Mouse (Mus musculus) stomach, postnatal 0 days (tissue): Measurements from ENCODE around the gene S100a2. TPM values are rescaled to one million over a fixed set of nuclear protein-coding genes. Genes with fewer than 3 reads are reported as not detected.

Source experiments
- ATAC-seq: fragments of 200-750 bp; cut with Nextera tagmentation; 2 replicates; pipeline ENCODE4 v1.8.0; 2017; ENCODE audit not compliant: low FRiP score, low TSS enrichment
- DNase-seq: peaks from one replicate; pipeline ENCODE4 v3.0.0-alpha.2; 2016; ENCODE audit warnings: low spot score
- H3K27ac ChIP-seq: fragments of 300-500 bp; sonication (generic); replicated peaks from 2 replicates; pipeline ENCODE4 v1.5.1; 2014; ENCODE audit warnings: mild to moderate bottlenecking, control low read depth
- H3K27me3 ChIP-seq: fragments of 300-500 bp; sonication (generic); 2 replicates; pipeline ENCODE4 v1.6.1; 2014; ENCODE audit warnings: low read length; ENCODE audit not compliant: control insufficient read depth, insufficient read depth
- H3K36me3 ChIP-seq: fragments of 300-500 bp; sonication (generic); 2 replicates; pipeline ENCODE4 v1.6.1; 2014; ENCODE audit warnings: low read length, mixed read lengths; ENCODE audit not compliant: control insufficient read depth, insufficient read depth
- H3K4me1 ChIP-seq: fragments of 300-500 bp; sonication (generic); replicated peaks from 2 replicates; pipeline ENCODE4 v1.6.1; 2014; ENCODE audit warnings: antibody characterized with exemption; ENCODE audit not compliant: control insufficient read depth, insufficient read depth
- H3K4me2 ChIP-seq: fragments of 300-500 bp; sonication (generic); replicated peaks from 2 replicates; pipeline ENCODE4 v1.6.1; 2014; ENCODE audit warnings: low read depth, mild to moderate bottlenecking, control low read depth, moderate library complexity
- H3K4me3 ChIP-seq: fragments of 300-500 bp; sonication (generic); 2 replicates; pipeline ENCODE4 v1.5.1; 2014; ENCODE audit warnings: low read depth, low read length, control low read depth
- H3K9ac ChIP-seq: fragments of 300-500 bp; sonication (generic); 2 replicates; pipeline ENCODE4 v1.6.1; 2014; ENCODE audit warnings: mild to moderate bottlenecking, low read length, control low read depth, mixed read lengths
- H3K9me3 ChIP-seq: fragments of 300-500 bp; sonication (generic); 2 replicates; pipeline ENCODE4 v1.6.1; 2016; ENCODE audit warnings: low read length; ENCODE audit not compliant: control insufficient read depth
- CTCF ChIP-seq: IDR thresholded peaks from 2 replicates; pipeline ENCODE4 v1.5.1; 2016; ENCODE audit warnings: antibody characterized with exemption, low read depth, mild to moderate bottlenecking, moderate library complexity
- EP300 ChIP-seq: optimal IDR thresholded peaks from 2 replicates; pipeline ENCODE3; 2016; ENCODE audit warnings: antibody characterized with exemption
- WGBS: fragments of 180-500 bp; shearing (Covaris S2); extraction: QIAGEN DNeasy Blood & Tissue Kit; methylation state at CpG from one replicate; pipeline ENCODE4 v1.1.7; 2014; 5-methylcytosine and 5-hydroxymethylcytosine counted together
- polyA plus RNA-seq: library from polyadenylated mRNA; unstranded; fragments of >200 nt; fragmentation: Nextera tagmentation; extraction: Ambion mirVana; gene quantifications from 2 replicates; pipeline ENCODE4 v1.2.1, GENCODE M21; 2015

Gene S100a2
- polyA plus RNA-seq, 1 experiment from 2014 or later = 0.65 TPM

- 5% methylated on average over 4 of the region's 4 CpGs for WGBS
- H3K36me3 ChIP-seq = no peaks in the 10 kb centered on the region
- no peaks in the 10 kb centered on the region for H3K27me3 ChIP-seq
- H3K4me1 ChIP-seq = peaks cover 17% of the 10 kb centered on the region
- no peak overlapping the region for H3K4me3 ChIP-seq
- H3K27ac ChIP-seq = peak overlapping the region; percentile 90
- peak; percentile 69 for ATAC-seq
- no peak overlapping the region for H3K4me2 ChIP-seq
- TF ChIP-seq EP300 = no peak
- TF ChIP-seq CTCF = no peak
- peak; percentile 91 for DNase-seq
- no peaks in the 10 kb centered on the region for H3K9me3 ChIP-seq
- no peak overlapping the region for H3K9ac ChIP-seq
Measured at GRCm38 (mm10) chr3:90604416-90604815, 14.4 kb downstream of the S100a2 start.

- H3K4me1 ChIP-seq = peaks cover 15% of the 10 kb centered on the region
- 80% methylated on average over 3 of the region's 3 CpGs for WGBS
- ATAC-seq (no peak), DNase-seq (no peak)
- H3K27me3 ChIP-seq = no peaks in the 10 kb centered on the region
- no peak for TF ChIP-seq EP300
- no peak for TF ChIP-seq CTCF
- H3K9ac ChIP-seq = no peak overlapping the region
- no peaks in the 10 kb centered on the region for H3K9me3 ChIP-seq
- no peaks in the 10 kb centered on the region for H3K36me3 ChIP-seq
- no peak overlapping the region for H3K4me2 ChIP-seq
- no peak overlapping the region for H3K4me3 ChIP-seq
- peak overlapping the region; percentile 90 for H3K27ac ChIP-seq
Measured at GRCm38 (mm10) chr3:90605049-90605448, 15.0 kb downstream of the S100a2 start.

- H3K4me1 ChIP-seq = peaks cover 11% of the 10 kb centered on the region
- H3K36me3 ChIP-seq = no peaks in the 10 kb centered on the region
- H3K9me3 ChIP-seq = no peaks in the 10 kb centered on the region
- H3K9ac ChIP-seq = no peak overlapping the region
- H3K27ac ChIP-seq = peak overlapping the region; percentile 90
- H3K4me2 ChIP-seq = no peak overlapping the region
- TF ChIP-seq CTCF (no peak), EP300 (no peak)
- 71% methylated on average over 2 of the region's 2 CpGs for WGBS
- no peaks in the 10 kb centered on the region for H3K27me3 ChIP-seq
- no peak overlapping the region for H3K4me3 ChIP-seq
- DNase-seq (no peak), ATAC-seq (no peak)
Measured at GRCm38 (mm10) chr3:90605736-90606135, 15.7 kb downstream of the S100a2 start.

- H3K27me3 ChIP-seq = no peaks in the 10 kb centered on the region
- H3K36me3 ChIP-seq = no peaks in the 10 kb centered on the region
- no peak overlapping the region for H3K4me3 ChIP-seq
- no peaks in the 10 kb centered on the region for H3K9me3 ChIP-seq
- H3K4me2 ChIP-seq = no peak overlapping the region
- H3K4me1 ChIP-seq = peaks cover 10% of the 10 kb centered on the region
- H3K27ac ChIP-seq = peak overlapping the region; percentile 90
- WGBS = 51% methylated on average over 6 of the region's 6 CpGs
- DNase-seq (no peak), ATAC-seq (peak; percentile 15; the same call in 1 of the 2 replicates)
- no peak for TF ChIP-seq EP300
- TF ChIP-seq CTCF = no peak
- no peak overlapping the region for H3K9ac ChIP-seq
Measured at GRCm38 (mm10) chr3:90606185-90606584, 16.1 kb downstream of the S100a2 start.

- Histone ChIP-seq H3K27me3 (no peaks in the 10 kb centered on the region), H3K4me1 (peaks cover 10% of the 10 kb centered on the region), H3K4me2 (no peak overlapping the region), H3K9me3 (no peaks in the 10 kb centered on the region), H3K9ac (no peak overlapping the region), H3K4me3 (no peak overlapping the region), H3K36me3 (no peaks in the 10 kb centered on the region), H3K27ac (no peak overlapping the region)
- DNase-seq (no peak), ATAC-seq (no peak)
- TF ChIP-seq CTCF = no peak
- TF ChIP-seq EP300 = no peak
- WGBS = 81% methylated on average over 3 of the region's 3 CpGs
Measured at GRCm38 (mm10) chr3:90607361-90607760, 17.3 kb downstream of the S100a2 start.

- H3K9ac ChIP-seq = no peak within 1 kb of the TSS
- WGBS = 55% methylated on average over 3 of the region's 3 CpGs
- H3K4me3 ChIP-seq = no peak within 1 kb of the TSS
- H3K27ac ChIP-seq = 0 out of 2 replicates have a peak within 1 kb of the TSS, but pooled peaks have one; percentile 20
- H3K36me3 ChIP-seq = no peaks in the 10 kb centered on the region
- DNase-seq (no peak), ATAC-seq (no peak)
- H3K9me3 ChIP-seq = no peaks in the 10 kb centered on the region
- no peak within 1 kb of the TSS for H3K4me2 ChIP-seq
- H3K27me3 ChIP-seq = no peaks in the 10 kb centered on the region
- TF ChIP-seq EP300 = no peak
- TF ChIP-seq CTCF = no peak
- peaks cover 10% of the 10 kb centered on the region for H3K4me1 ChIP-seq
Measured at GRCm38 (mm10) chr3:90608223-90608622, 18.2 kb downstream of the S100a2 start, which contains the start of gene S100a5. S100a5 (plus strand) TSS chr3:90608523.
